18 mouse cellular contexts compared by ENCODE assay signal in the genomic region with DNA sequence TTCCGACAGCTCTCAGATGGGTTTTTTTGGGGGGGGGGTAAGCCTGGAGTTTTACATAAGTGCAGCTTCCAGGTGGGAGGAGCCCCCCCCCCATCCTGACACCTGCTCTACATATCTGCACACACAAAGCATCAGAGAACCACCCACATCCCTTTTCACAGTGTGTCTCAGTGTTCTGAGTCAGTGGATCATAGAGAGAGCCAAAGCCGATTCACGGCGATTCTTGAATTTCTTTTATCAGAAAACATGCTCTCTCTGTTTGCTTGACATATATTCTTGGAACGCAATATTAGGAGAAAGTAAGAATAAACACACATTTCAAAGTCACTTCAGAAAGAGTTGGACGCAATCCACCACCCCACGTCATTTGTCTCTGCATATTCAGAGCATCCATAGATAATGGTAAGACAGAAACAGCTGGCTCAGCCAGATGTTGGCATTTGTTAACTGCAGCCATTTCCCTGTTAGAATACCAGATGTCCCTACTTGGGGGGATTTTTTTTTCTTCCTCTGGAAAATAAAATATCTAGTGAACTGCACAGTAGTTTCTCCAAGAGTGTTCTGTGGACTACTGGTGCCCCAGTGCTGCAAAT.
DNase-seq lines count a peak whose midpoint lies in the region; ATAC-seq and TF ChIP-seq lines count a peak whose summit lies in the region.
"Had no signal": no experiment of that assay in that cellular context is flagged by ENCODE, and none has a peak within 500 bp of the region (broad histone marks: within the 10 kb centered on the region; RNA-seq: fewer than 3 reads in every experiment).

No protein-coding gene starts in this region.

- no peak overlapping the region for H3K4me2 ChIP-seq in midbrain, postnatal 0 days (ENCODE audit: low read depth, low read length, poor library complexity, severe bottlenecking)
- no peak overlapping the region for H3K4me2 ChIP-seq in midbrain, embryonic 11.5 days
- H3K4me2 ChIP-seq: embryonic facial prominence, embryonic 12.5 days; heart, embryonic 11.5 days had no signal

- no peak overlapping the region for H3K9ac ChIP-seq in midbrain, postnatal 0 days (replicated peaks; ENCODE audit: low read length, poor library complexity, severe bottlenecking)
- H3K9ac ChIP-seq in midbrain, embryonic 11.5 days (ENCODE audit: low read length): no peak overlapping the region
- H3K9ac ChIP-seq: embryonic facial prominence, embryonic 12.5 days; liver, embryonic 14.5 days had no signal

- H3K27ac ChIP-seq in midbrain, postnatal 0 days (ENCODE audit: low read depth, low read length): no peak overlapping the region
- H3K27ac ChIP-seq in midbrain, embryonic 11.5 days (ENCODE audit: low read depth, low read length): no peak overlapping the region
- H3K27ac ChIP-seq: embryonic facial prominence, embryonic 12.5 days; liver, embryonic 14.5 days had no signal

- intact Hi-C loops in heart, postnatal 10 days (cut with DNase I): no loop called here
- intact Hi-C loops in heart, postnatal 36 days (cut with DNase I): loop anchor here (10.0 kb wide), 1 partner anchor 483 kb away; no protein-coding TSS in a partner anchor
- intact Hi-C loops in left cerebral cortex, postnatal 36 days (cut with DNase I): no loop called here

- TF ChIP-seq CTCF in midbrain, postnatal 0 days (IDR thresholded peaks at IDR 0.05): no peak

- DNase-seq in heart, postnatal 10 days: peak; percentile 17 to 37
- no peak for DNase-seq in heart, postnatal 36 days
- DNase-seq in left cerebral cortex, adult 9 months (ENCODE audit: low spot score in 2 of 2): peak; percentile 6 to 17
- no peak for DNase-seq in left cerebral cortex, postnatal 36 days (ENCODE audit: low spot score in 2 of 2)
- peak; percentile 27 for DNase-seq in midbrain, postnatal 0 days (ENCODE audit: low spot score)
- no peak for DNase-seq in midbrain, embryonic 11.5 days (ENCODE audit: low spot score, missing footprints)
- DNase-seq in telencephalon, adult 2 months (ENCODE audit: low read depth, low spot score): peak; percentile 22
- DNase-seq: adrenal gland, postnatal 14 days; cerebellum, adult 8-10 months; gastrocnemius, postnatal 25 days; kidney, postnatal 4 days; midbrain, embryonic 14.5 days had no signal

- ATAC-seq in midbrain, postnatal 0 days (ENCODE audit: low FRiP score): no peak
- no peak for ATAC-seq in midbrain, embryonic 11.5 days (ENCODE audit: low FRiP score)
- ATAC-seq: activated CD4-positive, CD25-positive, alpha-beta regulatory T cell, adult 4 months; inflammation-experienced regulatory T-cells, adult 6 months; Patski had no signal

- no peak overlapping the region for H3K4me3 ChIP-seq in midbrain, postnatal 0 days (ENCODE audit: low read depth, low read length)
- no peak overlapping the region for H3K4me3 ChIP-seq in midbrain, embryonic 11.5 days (ENCODE audit: low read depth, low read length)
- H3K4me3 ChIP-seq: embryonic facial prominence, embryonic 12.5 days had no signal

- no peaks in the 10 kb centered on the region for H3K27me3 ChIP-seq in midbrain, postnatal 0 days (ENCODE audit: insufficient read depth, low read length)
- H3K27me3 ChIP-seq in midbrain, embryonic 11.5 days (ENCODE audit: control insufficient read depth, insufficient read depth, low read length): no peaks in the 10 kb centered on the region

- no peaks in the 10 kb centered on the region for H3K36me3 ChIP-seq in midbrain, postnatal 0 days (ENCODE audit: insufficient read depth, low read length)
- no peaks in the 10 kb centered on the region for H3K36me3 ChIP-seq in midbrain, embryonic 11.5 days (ENCODE audit: control insufficient read depth, insufficient read depth, low read length)
- H3K36me3 ChIP-seq: embryonic facial prominence, embryonic 12.5 days had no signal

- H3K4me1 ChIP-seq in midbrain, postnatal 0 days (ENCODE audit: insufficient read depth, low read length): 0 out of 2 replicates have a peak, but pooled peaks cover under 1% of the 10 kb centered on the region
- H3K4me1 ChIP-seq in midbrain, embryonic 11.5 days (ENCODE audit: control insufficient read depth, insufficient read depth, low read length): 0 out of 2 replicates have a peak, but pooled peaks cover 3% of the 10 kb centered on the region
- H3K4me1 ChIP-seq: embryonic facial prominence, embryonic 12.5 days had no signal

- 65% methylated on average over 7 of the region's 7 CpGs for WGBS in midbrain, postnatal 0 days
- WGBS in midbrain, embryonic 11.5 days: 84% methylated on average over 7 of the region's 7 CpGs

- no peaks in the 10 kb centered on the region for H3K9me3 ChIP-seq in midbrain, postnatal 0 days (ENCODE audit: low read length)
- no peaks in the 10 kb centered on the region for H3K9me3 ChIP-seq in midbrain, embryonic 11.5 days (ENCODE audit: control insufficient read depth, low read length)
- H3K9me3 ChIP-seq: embryonic facial prominence, embryonic 12.5 days had no signal

Comparison
In these comparisons a context has a peak if more than half of its experiments do, and no peak if none do; other contexts are left out.
1. DNase-seq: peak in heart, postnatal 10 days (2 of 2), left cerebral cortex, adult 9 months (2 of 2), midbrain, postnatal 0 days (single experiment) and telencephalon, adult 2 months (single experiment); none in heart, postnatal 36 days (0 of 2), left cerebral cortex, postnatal 36 days (0 of 2) and midbrain, embryonic 11.5 days (single experiment).